Mouse (Mus musculus) CD4-positive naive resting alpha-beta T cell, adult 76 days (primary cell): ENCODE data around the gene Rab17. TPM values are rescaled to one million over a fixed set of nuclear protein-coding genes. Genes with fewer than 3 reads are reported as not detected.

Experiments used
- total RNA-seq: library from RNA; stranded (reverse); gene quantifications from one replicate; pipeline ENCODE4 v1.2.4, GENCODE M21; 2023

Rab17 gene
- not detected for total RNA-seq

GRCm38 (mm10) chr1:90969347-90969784 is at the start of gene Rab17:
Gene Rab17 (minus strand): TSS chr1:90969661.

GRCm38 (mm10) chr1:90998268-90998890 is 28.9 kb upstream of the Rab17 start, which contains the start of gene Lrrfip1:
Gene Lrrfip1 (plus strand): TSS chr1:90998737.

GRCm38 (mm10) chr1:90952808-90953207 is 16.7 kb downstream of the Rab17 start, which contains the start of gene Prlh:
Gene Prlh (plus strand): TSS chr1:90953108.

GRCm38 (mm10) chr1:90914948-90915569 is 54.4 kb downstream of the Rab17 start, which contains the start of gene Mlph:
Gene Mlph (plus strand): TSS chr1:90915085.

Other genes starting within 250 kb of the Rab17 start
- gene Col6a3, start 125.7 kb downstream of the Rab17 start, total RNA-seq, result not detected
- gene Mlph, start 54.6 kb downstream of the Rab17 start, total RNA-seq, result not detected
- not detected for gene Prlh, start 16.6 kb downstream of the Rab17 start, total RNA-seq
- 237 TPM for gene Lrrfip1, start 29.1 kb upstream of the Rab17 start, total RNA-seq
- 0.82 TPM for gene Rbm44, start 175.4 kb upstream of the Rab17 start, total RNA-seq
- 17.5 TPM for gene Ramp1, start 210.2 kb upstream of the Rab17 start, total RNA-seq